Mouse (Mus musculus) thymus, postnatal 25 days (tissue): Measurements from ENCODE around the gene Gtf3a.
"Not testable (repeated sequence)": the region's sequence is repeated elsewhere in the genome, so short reads cannot be mapped to it uniquely, and the experiment has no call there.

ENCODE experiments used
- DNase-seq: peaks from one replicate; pipeline ENCODE4 v3.0.0; 2022

The Gtf3a gene

DNA sequence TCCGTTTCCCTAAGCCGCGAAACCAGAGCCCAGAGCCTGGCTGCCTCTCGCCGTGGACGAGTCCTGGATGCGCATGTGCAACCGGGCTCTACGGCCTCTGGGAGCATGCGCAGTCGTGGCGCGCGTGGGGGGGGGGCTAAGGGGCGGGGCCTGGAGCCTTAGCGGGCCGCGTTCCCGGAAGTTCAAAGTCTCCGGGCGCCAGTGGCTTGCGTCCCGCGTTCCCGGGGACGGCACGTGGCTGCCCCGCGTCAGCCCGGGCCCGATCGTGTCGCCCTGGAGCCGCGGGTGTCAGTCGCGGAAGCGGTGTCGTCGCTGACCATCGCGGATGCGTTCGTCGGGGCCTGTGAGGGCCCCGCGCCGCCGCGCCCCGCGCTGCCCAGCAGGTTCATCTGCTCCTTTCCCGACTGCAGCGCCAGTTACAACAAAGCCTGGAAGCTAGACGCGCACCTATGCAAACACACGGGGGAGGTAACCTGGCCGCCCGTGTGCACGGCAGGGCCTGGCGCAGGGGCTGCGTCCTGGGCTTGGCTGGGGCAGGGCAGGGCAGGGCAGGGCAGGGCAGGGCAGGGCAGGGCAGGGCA lies at the start of gene Gtf3a:
Gene Gtf3a, plus strand, starts transcription at position 150 of the 581 bp plus-strand sequence.
- DNase-seq: peak; percentile 79

DNA sequence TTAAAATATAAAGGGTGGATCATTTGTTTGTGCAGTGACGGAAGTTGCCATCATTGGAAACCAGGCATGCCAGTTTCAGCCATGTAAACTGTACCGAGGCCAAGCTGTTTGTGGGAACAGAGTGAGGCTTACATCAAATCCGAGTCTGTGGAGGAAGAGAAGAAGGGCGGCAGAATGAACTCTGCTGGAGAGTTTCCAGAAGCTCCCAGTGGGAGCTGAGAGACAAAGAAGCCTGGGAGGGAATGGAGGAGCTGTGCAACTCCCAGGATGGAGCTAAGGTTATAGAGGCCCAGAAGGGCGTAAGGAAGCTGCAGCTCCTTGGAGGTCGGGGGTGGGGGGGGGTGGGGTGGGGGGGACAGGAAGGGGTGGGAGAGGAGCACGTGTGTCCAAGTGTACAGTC lies 48.1 kb upstream of the Gtf3a start:
- no peak for DNase-seq

DNA sequence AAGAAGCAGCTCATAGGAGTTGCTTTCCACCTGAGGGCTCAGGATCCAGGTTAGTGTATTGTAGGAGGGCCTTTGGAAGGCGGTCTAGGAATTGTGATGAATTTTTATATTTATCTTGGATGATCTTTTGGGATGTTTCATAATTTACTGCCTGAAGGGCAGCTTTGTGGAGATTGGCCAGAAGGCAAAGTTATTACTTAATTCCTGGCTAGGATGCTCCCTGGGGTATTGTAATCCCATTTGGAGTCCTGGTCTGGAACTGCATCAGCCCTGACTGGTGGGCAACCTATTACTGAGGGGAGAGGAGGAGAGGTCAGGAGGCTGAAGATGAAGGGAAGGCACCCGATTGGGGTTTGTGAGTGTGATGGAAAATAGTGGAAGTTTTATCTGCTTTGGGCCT lies 47.0 kb upstream of the Gtf3a start:
- DNase-seq: no peak

DNA sequence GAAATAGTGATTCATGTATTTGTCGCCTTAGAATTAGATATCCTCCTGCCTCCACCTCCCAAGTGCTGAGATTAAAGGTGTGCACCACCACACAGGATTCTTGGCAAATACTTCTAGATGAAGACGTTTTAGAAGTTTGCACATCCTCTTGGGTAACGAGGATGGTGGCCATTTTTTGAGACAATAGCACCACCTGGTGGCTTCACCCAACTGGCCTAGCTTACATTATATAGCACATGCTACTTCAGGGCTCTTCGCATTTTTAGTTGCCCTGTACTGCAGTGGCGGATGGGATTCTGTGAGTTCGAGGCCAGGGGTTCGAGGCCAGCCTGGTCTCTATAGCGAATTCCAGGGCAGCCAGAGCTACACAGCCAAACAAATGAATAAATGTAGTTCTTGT lies 44.1 kb upstream of the Gtf3a start:
- peak; percentile 73 for DNase-seq

DNA sequence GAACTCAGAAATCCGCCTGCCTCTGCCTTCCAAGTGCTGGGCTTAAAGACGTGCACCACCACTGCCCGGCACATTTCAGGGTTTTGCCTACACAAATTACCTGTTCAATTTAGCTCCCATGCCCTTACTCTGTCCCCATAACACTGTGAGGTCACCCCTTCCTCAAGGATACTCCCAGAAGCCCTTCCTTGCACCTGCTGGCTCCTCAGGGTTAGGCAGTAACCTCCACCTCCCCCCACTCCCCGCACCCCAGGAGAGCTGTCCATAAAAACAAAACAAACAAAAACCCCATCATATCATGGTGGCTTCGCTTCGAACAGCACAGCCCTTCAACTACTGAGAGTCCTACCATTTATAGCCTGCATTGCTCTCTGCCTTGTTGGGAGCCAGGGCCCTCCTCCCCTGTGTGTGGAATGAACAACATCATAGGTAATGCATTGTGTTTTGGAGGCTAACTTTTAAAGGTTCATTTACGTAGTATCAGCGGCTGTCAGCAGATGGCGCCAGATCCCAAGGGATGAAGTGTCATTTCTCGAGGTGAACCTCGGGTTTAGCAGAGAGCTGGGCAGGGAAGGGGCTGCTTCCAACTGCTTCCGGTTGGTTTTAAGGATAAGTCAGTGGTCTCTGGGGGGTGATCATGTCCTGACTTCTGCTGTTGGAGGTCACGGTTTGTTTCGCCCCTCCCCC lies 42.8 kb upstream of the Gtf3a start:
- peak; percentile 70 for DNase-seq

DNA sequence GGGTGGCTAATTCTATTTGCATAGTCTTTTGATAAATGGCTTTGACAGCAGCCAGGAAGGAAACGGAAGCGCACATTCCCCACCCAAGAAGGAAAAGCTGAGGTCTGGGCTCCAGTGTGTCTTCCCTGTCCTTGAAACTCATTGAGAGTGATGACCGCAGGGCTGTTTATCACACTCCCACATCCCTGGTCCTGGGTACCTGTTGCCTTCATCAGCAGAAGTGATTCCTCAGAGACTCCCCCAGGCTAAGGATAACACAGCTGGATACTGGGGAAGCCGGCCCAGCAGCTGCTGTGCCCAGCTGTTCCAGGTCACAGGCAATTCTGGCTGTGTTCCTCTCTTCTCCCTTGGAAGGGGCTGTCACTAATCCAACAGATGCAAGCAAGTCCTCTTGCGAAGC lies 40.9 kb upstream of the Gtf3a start:
- no peak for DNase-seq

DNA sequence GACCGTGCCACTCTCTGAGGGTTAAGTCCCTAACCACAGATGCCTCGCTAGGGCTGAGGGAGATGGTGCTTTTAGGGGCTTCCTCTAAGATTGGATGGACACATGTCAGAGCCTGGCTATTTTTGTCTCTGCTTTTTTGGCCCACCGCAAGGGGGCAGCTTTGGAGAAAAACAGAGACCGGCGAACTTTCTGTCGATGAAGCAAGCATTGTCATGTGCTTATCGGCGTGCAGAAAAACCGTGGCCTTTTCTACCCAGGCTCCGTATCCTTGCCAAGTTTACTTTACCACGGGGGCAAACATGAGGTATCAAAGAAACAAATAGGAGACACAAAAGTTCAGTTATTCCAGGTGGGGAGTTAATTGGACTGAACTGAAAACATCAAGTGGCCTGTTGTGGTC lies 39.8 kb upstream of the Gtf3a start:
- no peak for DNase-seq

DNA sequence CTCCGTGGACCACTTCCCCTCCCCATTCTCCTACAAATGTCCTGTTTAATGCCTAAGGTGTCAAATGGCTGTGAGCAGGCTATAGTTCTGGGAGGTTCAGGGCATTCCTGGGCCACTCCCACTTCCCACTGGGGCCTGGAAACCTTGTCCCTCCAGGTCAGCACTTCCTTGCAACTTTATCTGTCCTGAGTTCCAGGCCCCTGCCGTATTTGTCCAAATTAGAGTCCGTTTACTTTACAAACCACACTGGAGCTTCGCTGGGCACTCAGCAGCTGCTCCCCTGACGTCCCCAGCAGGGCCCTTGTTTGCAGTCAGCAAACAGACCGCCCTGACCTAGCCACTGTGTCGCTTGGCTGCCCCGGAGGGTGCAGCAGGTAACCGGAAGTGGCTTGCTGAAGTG lies 36.3 kb upstream of the Gtf3a start:
- no peak for DNase-seq

DNA sequence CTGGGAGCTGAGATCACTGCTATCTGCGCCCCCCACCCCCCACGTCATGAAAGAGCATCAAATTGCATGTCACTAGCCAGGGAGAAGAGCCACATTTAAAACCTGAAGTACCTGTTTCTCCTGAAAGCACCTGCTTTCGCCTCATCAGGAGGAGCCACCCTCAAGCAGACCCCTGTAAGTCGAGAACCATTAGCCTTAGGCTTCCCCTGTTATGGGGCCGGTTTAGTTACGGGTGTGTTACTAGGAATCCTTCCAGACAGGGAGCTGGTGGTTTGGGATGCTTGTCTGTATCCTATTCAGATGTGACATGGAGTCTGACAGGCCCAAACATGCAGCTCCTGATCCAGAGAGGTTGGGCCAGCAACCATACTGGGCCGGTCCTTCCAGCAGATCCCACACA lies 35.1 kb upstream of the Gtf3a start:
- no peak for DNase-seq

DNA sequence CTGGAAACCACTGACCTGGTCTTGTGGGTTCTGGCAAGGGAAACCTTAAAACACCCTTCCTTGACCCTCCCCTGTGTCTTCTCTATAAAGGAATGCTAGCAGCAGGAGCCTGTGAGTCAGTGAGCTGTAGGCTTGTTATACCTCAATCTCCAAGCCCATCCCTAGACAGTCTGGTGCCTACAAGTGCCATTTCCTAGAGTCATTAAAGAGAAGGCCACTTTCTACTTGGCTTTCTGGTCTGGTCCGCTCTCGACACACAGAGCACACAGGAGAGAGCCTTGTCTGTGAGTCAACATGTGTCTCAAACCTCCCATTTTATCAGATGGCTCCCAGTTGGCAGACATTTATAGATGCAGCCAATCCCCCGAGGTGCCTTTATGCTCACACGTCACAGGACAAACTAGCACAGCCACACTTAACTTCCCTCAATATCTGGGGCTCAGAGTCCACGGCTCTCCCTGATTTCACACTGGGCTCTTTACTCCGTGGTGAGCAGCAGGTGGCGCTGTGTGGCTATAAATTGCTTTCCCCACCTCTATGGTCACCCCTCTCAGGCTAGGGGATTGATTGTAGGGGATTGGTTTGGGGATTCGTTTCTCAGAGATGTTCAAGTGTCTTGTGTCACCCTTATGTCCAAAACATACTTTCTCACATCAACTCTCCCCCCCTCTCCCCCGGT lies 34.2 kb upstream of the Gtf3a start:
- DNase-seq: peak; percentile 55

DNA sequence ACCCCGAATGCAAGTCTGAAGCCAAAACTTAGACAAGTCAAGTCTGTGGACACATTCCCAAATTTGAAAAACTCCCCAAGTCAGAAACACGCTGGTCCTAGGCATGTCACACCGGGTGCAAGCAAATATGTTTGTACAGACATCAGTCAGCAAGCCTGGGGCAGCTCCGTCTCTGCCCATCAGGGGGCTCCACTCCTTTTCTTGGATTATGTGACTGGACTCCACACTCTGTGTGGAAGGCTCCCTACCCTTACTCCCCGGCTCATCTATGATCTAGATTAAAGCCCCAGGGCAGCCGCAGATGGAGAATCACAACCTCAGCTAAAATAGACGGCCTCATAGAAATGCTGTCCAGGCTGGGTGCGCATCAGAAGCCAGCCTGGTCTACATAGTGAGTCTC lies 32.2 kb upstream of the Gtf3a start:
- DNase-seq: no peak

DNA sequence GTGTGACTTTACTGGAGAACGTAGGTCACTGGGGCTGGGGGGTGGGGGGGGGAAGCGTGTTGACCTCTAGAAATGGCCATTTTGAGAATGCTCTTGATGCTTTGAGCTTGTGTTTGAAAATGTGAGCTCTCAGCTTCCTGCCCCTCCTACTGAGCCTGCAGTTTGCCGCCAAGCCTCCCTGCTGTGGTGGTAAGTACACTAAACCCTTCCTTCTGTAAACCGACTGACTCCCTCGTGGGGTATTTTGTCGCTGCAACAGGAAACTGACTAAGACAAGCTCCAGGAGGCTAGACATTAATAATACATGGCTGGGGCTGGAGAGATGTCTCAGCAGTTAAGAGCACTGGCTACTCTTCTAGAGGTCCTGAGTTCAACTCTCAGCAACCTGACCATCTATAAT lies 31.7 kb upstream of the Gtf3a start:
- no peak for DNase-seq

DNA sequence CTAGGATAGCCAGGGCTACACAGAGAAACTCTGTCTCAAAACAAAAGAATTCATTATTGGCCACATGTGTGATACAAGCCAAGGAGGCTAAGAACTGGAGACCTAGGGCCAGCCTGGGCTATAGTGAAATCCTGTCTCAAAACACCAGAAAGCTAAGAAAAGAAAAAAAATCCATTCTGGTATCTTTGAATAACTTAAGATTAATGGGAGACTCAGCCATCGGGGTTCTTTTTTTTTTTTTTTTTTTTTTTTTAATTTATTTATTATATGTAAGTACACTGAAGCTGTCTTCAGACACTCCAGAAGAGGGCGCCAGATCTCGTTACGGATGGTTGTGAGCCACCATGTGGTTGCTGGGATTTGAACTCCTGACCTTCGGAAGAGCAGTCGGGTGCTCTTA lies 31.1 kb upstream of the Gtf3a start:
- not testable (repeated sequence) for DNase-seq

DNA sequence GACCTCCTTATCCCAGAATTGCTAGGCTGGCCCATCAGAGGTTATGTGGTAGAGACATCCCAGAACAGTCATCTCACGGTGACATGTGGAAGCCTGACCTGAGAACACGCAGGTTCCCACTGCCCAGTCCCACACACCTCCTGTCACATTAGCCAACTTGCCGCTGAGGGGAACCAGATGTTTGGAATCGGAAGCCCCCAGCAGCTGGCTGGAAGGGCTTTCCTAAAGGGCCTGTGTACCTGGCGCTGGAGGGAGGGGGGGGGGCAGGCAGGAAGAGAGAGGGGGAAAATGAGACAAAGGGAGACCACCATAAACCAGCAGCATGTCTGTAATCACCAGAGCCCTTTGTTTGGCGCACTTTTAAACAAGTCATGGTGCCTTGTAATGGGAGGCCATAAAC lies 28.6 kb upstream of the Gtf3a start:
- DNase-seq: no peak

DNA sequence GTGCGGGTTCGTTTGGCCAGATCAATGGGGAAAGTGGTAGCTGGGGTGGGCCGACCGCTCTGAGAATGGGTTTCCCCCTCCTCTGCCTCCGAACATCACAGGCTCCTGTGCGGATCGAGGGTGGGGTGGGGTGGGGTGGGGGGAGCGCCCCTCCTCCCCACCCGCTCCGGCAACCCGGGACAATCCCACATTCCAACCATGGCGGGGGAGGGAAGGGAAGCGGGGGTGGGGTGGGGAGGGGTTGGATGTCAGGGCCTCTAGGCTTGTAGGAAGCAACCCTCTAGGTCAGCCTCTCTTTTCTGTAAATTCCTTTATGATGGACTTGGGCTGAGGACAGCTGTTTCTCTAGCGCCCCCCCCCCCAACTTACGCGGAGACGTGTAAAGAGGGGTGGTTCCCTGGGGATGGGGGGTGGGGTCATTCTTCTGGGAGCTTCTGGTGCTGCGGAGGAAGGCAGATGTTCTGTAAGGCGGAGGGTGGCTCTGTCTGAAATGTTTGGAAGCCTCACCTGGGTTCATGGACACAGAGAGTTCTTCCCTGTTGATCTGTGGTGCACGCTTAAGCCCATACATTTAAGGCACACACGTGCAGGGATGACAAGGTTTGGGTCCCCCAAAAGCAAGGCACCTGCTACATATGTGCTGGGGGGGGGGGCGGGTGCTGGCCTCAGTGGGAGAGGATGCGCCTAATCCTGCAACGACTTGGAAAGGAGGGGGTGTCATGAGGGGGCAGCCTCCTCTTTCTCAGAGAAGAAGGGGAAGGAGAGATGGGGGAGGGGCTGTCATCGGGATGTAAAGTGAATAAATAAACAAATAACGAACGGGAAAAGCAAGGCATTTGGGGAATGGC lies 27.9 kb upstream of the Gtf3a start:
- DNase-seq: no peak

DNA sequence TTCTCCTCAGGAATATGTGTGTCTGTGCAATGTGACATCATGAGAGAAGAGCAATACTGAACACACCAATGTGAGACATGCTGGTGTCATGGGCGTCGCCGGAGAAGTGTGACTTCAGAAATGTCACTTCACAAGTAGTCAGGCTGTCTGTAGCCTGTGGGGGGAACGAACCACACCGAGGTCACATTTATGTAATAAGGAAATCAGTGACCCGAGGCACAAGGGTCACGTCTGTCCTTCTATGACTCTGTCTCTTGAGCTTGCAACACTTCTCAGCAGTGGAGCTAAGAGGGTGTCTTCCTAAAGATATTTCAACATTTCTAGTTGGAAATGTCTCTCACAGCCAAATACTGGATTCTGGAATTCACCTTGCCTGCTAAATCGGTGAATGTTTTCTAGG lies 27.2 kb upstream of the Gtf3a start:
- DNase-seq: no peak

DNA sequence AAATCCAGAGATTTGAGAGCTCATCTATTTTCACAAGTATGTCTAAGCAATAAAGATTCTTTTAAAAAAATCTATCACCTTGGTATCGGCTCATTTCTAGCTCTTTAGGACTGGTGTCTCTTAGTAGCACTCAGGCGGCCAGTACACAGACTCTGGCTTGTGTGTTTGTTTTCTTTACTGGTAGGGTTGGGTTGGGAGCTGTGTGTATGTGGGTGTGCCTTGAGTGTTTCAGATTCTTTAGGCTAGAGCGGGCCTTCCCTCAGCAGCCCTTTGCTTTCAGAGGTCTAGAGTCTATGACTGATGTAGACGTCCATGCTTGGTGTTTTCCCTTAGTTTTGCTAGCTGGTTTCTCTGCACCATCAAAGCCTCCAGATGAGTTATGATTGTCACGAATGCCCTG lies 24.9 kb upstream of the Gtf3a start:
- DNase-seq: no peak

DNA sequence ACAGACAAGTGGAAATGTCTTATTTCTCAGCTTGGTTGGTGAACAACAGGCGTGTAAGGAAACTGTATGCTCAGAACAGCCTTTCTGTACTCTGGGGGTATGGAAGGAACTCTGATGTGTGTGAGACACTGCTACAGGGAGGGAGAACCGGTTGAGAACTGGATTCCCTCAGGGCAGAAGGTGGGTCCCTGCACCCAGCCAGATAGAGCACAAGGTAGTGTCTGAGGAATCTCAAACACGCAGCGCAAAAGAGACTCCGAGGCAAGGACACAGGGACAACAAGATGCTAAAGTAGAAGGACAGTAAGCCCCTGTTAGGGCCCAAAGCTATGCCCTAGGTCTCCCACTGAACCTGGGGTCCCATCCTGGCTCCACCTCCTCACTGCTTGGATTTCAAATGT lies 21.8 kb upstream of the Gtf3a start:
- no peak for DNase-seq

DNA sequence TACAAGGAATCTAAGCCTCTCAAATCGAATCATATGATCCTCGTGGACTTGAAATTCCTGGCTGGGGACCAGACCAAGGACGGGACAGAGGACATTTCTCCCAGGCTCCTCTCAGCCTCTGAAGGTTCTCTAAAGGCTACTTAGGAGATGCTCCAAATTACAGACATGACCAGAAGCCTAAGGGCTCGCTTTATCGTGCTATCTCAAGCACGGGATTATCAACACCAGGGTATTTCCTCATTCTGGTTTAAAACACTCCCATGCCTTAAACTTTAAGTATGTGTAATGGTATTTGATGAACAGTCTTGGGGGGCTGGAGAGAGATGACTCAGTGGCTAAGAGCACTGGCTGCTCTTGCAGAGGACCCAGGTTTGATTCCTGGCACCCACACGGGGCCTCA lies 17.0 kb upstream of the Gtf3a start:
- DNase-seq: no peak

DNA sequence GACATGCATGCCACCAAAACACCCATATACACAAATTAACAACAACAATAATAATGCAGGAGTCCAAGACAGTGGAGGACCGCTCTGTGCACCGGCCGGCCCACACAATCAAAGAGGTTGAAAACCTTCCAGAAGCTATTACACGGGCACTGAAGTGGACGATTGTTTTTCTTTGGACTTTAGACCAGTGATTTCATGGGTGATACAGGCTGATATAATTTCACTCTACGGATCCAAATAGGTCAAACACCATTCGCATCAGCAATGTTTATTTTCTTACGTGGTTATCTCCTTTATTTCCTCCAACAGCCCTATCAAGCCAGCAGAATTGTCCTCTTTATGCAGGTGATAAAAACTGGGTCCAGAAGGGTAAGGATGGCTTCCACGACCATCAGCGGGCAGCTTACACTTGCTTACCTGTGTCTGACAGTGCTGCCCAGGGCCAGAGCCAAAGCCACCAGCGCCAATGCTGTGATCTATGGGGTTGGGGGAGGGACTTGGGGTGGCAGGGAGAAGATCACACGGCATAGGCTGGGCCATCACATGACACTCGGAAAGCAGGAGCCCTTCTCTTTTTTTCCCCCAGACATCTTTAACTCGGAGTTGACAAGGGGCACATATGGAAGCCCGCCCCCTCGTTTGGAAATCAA lies 16.4 kb upstream of the Gtf3a start:
- DNase-seq: no peak

DNA sequence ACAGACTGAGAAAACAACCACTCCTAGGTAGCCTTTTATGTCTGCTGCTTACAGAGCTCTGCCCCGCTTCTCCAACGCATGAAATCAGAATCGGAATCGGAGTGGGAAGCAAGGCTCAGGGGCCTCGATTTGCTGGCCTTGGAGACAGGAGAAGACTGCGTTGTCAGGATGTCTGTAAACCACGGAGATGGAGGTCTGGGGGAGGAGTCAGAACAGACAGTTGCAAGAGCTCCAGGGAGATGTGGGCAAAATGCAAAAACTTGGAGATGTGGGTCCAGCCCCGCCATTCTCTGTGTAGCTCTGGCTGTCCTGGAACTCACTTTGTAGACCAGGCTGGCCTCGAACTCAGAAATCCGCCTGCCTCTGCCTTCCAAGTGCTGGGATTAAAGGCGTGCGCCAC lies 15.0 kb upstream of the Gtf3a start:
- no peak for DNase-seq

DNA sequence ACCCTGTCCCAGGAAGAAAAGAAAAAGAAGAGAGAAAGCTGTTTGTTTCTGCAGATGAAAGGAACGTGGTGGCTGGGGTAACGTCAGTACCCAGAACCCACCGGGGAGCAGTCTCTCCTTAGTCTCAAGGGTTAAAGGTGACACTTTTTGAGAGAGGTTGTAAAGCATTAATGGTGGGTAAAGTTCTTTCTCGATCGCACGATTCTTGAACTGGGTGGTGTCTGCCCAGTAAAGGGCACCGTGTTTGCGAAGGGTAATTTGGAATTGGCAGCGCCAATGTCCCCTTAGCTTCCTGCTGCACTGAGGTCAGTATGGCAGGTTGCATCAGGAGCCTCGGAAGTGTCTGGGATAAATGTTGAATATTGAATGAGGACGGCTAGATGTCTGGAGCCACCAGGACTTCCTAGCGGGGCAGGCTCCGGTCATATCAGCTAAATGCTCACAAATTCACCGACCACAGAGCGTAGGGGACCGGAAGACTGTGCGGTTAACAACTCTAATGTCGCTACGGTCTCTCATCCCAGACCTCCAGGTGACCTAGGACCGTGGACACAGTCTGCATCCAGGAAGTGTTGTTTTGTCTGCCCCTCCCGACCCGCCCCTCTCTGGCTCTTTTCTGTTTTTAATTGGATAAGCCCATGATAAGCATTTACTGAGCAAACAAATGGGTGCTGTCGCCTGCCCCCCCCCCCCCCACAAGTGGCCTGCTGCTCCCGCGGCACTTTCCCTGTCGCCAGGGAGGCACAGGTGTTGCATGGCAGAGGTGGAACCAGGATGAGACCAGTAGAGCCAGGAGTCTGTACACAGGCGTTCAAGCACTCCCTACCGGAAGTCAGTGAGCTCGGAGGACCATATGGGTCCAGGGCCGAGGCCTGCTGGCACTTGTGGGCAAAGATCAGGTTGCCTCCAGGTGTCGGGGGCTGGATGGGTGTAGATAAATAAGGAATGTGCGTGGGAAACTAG lies 10.6 kb upstream of the Gtf3a start:
- DNase-seq: no peak
